Mouse (Mus musculus) testis, postnatal 10 days (tissue): ENCODE measurements around the gene Ankrd35.
"Not testable (repeated sequence)": the region's sequence is repeated elsewhere in the genome, so short reads cannot be mapped to it uniquely, and the experiment has no call there.

Experiments
- DNase-seq: peaks from one replicate; pipeline ENCODE4 v3.0.0; 2021; ENCODE audit warnings: low spot score

Gene Ankrd35

DNA sequence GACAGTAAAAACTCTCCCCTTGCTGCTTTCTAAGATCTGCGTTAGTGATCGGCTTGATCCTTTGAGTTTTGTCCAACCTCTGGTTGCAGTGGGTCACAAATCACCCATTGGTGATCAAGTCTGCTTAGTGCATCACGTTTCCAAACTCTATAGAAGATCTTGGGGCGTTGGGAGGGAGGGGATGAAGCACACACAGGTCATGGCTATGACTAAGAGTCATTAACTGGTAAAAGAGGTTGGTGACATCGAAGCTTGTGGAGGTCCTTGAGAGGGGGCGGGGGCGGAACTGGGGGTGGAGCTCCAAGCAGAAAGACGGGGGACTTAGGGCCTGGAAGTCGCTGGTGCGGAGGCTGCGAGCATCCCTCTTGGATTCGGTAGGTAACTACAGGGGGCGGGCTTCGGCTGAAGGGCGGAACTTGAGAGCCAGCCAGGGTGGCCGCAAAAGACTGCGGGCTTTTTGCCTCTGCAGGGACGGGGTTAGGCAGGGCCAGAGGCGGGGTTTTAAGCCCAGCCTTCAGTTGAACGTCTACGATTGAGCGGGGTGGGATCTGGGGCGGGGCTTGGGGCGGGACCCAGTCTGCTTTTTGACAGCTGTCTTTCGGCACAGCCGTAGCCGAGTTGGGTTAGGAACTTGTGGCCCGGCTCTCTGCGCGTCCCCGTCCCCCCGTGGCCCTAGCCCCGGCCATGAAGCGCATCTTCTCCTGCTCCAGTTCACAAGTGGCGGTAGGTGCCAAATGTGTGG is at the start of gene Ankrd35:
Ankrd35 (plus strand) TSS at position 405 of the 742 bp plus-strand sequence.
- DNase-seq: peak; percentile 83

DNA sequence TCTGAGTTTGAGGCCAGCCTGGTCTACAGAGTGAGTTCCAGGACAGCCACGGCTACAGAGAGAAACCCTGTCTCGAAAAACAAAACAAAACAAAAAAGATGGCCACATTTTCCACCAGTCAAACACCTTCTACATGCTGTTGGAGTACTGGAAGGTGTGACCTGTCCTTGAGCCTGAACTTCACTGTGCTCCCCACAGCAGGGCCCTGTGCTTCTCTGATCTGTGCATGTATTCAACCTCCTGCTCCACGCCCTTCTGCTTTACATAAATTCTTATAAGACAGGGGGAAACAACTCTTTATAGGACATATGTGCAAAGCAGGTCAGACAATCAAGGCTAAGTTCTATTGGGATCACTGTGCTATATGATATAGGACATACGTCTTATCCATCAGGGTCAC is 46.7 kb upstream of the Ankrd35 start:
- DNase-seq: no peak

DNA sequence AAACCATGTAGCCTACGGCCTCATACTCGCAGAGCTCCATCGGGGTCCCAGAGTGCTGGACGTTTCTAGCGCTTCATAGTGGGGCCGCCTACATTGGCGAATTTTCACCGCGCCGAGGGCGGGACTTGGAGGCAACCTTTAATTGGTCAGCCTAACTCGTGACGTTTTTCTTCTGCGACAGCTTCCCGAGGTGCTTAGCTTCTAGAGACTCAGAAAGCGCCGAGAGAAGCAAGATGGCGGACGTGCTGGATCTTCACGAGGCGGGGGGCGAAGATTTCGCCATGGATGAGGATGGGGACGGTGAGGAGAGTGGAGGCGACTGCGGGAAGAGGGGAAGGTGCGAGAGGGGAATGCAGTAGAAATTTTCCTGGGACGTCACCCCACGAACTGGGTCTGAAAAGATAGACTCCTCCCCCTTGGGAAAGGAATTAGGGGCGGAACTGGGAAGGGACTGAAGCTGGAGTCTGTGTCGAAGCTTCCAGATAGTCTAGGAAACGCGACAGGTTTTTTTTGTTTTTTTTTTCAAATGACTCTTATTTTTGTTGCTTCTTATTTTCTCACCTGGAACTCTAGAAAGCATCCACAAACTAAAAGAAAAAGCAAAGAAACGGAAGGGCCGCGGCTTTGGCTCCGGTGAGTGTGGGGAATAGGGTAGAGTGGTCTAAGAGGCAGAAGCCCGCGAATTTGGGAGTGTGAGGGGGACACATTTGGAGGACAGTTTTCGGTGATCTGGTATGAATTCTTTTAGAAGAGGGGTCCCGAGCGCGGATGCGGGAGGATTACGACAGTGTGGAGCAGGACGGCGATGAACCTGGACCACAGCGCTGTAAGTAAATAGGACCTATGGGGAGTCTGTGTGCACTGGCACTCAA is 40.0 kb upstream of the Ankrd35 start, which contains the start of gene Rbm8a:
Rbm8a (plus strand) TSS at position 205 of the 872 bp plus-strand sequence.
- peak; percentile 95 for DNase-seq

DNA sequence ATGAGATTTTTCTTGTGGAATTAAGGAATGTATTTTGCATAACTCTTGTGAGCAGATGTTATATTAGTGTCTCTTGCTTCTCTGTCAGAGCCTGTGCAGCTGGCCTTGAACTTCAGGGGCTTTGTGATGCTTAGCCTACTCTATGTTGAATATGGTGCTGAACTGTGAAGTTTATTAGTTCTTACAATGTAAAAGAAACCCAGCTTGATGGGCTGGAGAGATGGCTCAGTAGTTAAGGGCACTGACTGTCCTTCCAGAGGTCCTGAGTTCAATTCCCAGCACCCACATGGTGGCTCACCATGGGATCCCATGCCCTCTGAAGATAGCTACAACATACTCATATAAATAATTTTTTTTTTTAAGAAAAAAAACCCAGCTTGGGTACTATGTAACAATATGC is 37.9 kb upstream of the Ankrd35 start:
- no peak for DNase-seq

DNA sequence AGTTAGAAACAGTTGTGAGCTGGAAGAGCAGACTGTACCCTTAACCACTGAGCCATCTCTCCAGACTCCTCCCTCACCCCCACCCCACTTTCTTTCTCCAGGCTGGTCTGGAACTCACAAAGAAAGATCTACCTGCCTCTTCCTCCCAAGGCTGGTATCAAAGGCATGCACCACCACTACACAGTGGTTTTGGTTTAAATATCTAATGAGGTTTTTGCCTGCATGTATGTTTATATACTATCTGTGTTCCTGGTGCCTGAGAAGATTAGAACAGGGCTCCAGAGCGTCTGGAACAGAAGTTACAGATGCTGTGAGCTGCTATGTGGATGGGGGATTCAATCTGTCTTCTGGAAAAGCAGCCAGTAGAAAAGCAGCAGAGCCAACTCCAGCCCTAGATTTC is 35.9 kb upstream of the Ankrd35 start:
- no peak for DNase-seq

DNA sequence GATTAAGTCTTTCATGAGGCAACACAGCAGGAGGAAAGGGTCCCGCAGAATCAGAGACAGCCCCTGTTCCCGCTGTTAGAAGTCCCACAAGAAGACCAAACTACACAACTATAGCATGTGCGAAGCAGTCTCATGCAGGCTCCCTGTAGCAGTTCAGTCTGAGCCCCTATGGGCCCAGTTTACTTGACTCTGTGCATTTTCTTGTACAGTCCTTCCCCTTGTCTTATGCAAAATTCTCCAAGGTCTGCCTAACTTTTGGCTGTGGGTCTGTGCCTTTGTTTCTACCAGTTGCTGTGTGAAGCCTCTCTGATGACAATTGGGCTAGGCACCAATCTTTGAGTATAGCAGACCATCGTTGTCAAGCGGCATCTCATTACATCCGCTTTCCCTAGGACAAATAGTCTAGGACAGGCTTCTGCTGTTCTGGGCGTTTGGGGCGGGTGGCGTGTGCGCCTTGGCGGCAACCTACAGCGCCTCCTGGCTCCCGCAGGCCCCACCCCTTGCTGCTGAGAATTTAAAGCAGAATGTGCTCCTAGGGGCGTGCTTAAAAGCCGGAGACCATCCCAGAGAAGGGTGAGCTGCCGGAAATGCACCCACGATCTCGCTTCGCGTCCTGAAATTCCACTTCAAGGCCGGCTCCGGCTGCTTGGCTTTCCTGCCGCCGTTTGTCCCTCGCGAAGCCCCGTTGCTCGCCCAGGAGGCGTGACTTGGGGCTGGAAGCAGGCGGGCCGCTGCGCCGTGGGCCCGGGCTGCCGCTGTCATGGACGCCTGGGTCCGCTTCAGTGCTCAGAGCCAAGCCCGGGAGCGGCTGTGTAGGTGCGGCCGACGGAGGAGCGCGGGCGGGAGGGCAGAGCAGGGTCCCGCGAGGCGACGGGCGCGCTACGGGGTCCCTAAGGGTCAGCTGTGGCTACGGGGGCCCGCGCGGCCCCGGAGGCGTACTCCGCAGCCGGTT is 34.7 kb upstream of the Ankrd35 start, which contains the start of the genes Pex11b and Gm42957:
Pex11b (plus strand) TSS at position 449 of the 952 bp plus-strand sequence.
Gm42957 (plus strand) TSS at position 547 of the 952 bp plus-strand sequence.
- DNase-seq: peak; percentile 91

DNA sequence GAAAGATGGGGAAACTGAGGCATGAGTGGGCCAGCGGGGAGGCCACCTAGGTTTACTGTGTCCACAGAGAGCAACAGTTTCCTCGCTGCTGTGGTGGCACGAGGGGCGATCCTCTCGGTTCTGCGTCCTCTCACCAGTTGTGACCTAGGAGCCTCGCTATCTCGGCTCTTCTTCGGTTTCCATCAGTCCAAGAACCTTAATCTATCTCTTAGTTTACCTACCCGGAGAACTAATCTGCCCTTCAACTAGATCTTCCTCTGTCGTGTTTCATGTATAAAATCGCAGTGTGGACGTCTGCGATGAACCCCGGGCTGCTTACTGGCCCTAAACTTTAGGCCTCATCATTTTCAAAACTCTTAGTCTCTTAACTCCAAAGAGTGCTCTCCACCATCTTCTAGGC is 34.0 kb upstream of the Ankrd35 start:
- no peak for DNase-seq

DNA sequence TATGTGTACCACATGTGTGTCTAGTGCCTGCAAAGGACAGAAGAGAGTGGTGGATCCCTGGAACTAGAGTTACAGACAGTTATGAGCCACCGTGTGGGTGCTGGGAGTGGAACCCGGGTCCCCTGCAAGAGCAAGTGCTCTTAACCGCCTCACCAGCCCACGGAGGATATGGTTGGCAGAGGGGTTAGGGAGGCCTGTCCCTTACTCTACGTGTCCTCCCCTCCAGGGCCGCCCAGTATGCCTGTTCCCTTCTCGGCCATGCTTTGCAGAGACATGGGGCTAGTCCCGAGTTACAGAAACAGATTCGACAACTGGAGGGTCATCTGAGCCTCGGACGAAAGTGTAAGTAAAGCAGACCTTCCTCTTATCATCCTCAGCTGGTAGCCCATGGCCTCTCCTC is 33.5 kb upstream of the Ankrd35 start:
- DNase-seq: peak; percentile 48

DNA sequence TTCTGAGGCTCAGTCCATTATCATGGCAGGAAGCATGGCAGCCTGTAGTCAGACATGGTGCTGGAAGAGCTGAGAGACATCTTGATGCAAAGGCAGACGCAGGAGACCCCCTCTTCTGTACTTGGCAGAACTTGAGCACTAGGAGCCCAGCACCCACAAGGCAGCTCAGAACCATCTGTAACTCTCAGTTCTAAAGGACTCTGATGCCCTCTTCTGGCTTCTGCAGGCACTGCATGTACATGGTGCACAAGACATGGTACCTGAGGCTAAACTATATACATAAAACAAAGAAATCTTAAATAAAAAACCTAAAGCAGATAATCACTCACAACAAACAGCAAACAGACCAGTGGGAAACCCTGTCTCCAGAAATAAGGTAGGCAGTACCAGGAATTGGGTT is 30.7 kb upstream of the Ankrd35 start:
- peak; percentile 74 for DNase-seq

DNA sequence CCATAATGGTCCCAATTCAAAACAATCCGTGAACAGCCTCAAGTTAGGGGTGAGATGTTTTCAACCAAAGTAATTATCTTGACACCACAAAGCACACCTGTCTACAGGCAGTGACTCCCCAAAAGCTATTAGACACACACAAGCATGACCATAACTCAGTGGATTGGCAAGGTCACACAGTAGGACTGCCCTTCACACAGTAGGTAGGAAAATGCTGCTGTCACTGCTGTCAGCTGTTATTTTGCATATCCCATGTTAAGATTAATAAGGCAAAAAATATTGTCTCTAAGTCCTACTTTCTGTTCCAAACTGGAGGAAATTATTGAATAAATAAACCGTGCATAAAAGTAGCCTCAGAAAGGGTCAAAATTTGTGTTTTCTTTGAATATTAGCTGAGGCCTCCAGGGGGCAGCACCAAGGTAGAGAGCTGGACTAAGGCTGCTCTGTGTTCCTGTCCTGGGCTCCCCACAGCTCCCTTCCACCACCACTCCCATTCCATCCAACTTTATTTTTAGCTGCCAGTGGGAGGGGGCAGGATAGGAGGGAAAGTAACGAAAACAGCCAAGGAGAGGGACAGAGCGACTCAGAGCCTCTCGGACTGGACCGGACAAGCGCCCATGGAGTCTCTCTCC is 24.8 kb upstream of the Ankrd35 start, which contains the start of gene Itga10:
Itga10 (plus strand) TSS at position 567 of the 632 bp plus-strand sequence.
- DNase-seq: peak; percentile 77

DNA sequence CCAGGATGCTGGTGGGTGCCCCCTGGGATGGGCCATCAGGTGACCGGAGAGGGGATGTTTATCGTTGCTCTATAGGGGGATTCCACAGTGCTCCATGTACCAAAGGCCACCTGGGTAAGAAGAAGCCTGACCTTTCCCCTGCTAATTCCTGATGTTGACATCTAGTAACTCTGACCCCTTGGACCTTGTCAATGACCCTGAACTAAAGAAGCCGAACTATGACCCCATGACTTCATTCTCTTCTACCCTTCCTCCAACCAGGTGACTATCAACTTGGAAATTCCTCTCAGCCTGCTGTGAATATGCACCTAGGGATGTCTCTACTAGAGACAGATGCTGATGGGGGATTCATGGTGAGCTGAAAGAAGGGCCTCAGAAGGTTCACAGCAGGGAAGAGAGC is 22.6 kb upstream of the Ankrd35 start:
- DNase-seq: no peak

DNA sequence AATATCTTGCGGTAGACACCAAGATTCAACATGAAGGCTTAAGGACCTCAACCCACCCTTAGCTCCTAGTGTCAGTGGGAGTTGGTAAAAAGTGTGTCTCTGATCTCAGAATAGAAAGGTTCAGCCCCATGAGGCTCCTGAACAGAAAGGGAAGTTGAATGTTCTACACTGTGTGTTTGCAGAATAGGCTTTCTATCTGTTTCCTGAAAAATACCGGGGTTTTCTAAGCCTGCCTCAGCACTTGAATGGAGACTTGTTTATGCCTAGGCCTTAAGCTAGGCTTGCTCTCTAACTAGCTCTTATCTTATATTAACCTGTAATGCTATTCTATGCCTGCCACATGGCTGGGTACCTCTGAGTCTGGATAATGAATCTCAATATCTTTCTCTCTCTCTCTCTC is 9.0 kb upstream of the Ankrd35 start:
- no peak for DNase-seq

DNA sequence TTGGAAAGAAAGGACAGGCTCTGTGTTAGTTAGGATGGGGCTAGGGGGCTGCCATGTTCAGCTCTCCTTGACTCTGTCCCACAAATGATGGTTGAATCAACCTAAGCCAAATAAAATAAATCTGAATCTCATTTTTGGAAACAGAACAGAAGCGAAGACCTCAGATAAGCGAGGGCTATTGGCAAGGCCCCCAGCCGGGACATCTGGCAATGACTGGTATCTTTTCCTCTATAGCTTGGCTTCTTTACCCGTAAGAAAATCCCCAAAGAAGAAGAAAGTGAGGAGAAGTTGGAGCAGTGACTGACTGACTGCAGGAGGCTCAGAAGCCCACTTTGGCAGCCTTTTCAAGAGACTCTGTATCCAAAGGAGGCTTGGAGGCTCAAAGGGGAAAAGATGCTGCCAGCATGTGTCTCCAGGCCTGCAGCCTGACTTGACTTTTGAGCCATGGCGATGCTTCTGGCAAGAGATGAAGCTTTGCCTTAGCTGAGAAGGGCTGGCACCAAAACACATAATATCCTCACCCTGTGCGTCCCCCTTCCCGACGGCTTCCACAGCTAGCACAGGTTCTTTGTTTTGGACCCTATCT is 7.1 kb upstream of the Ankrd35 start:
- DNase-seq: no peak

DNA sequence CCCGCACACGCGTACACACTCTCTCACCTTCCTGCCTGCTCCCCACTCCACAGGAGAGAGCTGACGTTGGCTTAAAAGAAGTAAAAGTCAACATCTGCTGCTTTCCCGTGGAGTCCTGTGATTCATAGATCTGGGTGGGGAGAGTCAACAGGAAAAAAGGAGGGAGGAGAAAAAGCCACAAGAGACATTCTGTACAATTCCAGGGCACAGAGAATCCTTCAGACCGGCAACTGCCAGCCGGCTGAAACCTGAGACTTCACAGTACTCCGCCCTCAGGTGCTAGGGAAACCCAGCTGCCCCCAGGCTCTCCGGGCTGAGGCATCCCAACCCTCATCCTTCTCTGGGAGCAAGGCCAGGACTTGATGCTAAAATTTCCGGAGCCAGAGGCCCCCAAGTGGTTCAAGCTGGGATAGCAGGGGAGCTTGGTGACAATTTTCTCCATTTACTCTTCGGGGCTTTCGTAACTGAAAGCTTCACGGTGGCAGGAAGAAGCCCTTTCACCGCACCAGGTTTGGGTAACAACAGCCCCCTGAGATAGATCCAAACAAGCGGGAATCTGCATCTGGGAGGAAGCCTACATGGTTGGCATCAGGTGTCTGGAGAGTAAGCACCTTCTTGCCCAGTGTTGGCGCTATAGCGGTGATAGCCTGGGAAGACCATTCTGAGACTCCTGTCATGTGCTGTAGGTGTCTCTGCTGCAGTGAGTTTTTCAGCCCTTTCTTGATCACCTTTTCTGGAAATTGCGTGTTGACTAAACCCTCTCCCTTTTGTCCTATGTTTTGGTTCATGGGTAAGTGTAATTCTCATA is 6.3 kb upstream of the Ankrd35 start:
- DNase-seq: peak; percentile 89

DNA sequence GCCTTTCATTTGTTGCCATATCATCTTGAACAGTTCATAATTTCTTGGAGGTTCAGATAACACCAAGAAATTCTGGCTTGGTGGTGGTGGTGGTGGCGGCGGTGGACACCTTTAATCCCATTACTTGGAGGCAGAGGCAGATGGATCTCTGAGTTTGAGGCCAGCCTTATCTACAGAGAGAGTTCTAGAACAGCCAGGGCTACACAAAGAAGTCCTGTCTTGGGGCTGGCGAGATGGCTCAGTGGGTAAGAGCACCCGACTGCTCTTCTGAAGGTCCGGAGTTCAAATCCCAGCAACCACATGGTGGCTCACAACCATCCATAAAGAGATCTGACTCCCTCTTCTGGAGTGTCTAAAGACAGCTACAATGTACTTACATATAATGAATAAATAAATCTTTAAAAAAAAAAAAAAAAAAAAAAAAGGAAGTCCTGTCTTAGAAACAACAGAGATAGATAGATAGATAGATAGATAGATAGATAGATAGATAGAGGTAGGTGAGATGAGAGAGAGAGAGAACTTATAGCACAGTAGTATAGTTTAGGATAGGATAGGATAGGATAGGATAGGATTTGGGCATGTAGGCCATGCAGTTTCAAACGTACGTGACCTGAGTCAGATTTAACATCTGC is 4.1 kb upstream of the Ankrd35 start:
- DNase-seq: not testable (repeated sequence)

DNA sequence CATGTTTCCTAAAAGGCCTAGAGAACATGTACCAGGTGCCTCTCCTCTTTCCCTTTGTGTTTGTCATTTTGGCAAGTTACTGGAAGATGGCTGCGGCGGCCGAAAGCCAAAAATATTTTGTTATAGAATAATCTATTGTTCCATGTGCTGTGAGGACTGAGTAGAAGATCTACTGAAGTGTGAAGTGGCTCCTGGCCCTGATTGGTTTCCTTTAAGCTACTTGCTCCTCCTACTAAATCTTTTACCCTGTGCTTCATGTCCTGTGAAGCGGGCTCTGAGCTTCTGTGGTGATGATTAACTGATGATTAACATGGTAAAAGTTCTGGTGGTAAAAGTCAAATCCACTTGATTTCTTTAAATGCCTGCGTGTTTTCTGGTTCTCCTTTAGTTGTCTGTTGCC is 3.0 kb upstream of the Ankrd35 start:
- DNase-seq: no peak

DNA sequence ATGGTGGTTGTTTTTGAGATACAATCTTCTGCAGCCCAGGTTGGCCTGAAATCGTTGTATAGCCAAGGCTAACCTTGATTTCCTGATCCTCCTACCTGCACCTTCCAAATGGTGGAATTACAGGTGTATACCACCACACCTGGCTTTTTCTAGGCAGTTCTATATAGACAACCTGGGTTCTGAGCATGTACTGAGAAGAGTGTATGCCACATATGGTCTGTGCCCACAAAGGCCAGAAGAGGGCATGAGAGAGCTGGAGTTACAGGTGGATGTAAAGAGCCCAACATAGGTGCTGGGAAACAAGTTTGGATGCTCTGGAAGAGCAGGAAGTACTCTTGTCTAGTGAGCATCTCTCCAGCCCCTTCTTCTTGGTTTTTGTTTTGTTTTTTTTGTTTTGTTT is 2.6 kb upstream of the Ankrd35 start:
- DNase-seq: no peak

DNA sequence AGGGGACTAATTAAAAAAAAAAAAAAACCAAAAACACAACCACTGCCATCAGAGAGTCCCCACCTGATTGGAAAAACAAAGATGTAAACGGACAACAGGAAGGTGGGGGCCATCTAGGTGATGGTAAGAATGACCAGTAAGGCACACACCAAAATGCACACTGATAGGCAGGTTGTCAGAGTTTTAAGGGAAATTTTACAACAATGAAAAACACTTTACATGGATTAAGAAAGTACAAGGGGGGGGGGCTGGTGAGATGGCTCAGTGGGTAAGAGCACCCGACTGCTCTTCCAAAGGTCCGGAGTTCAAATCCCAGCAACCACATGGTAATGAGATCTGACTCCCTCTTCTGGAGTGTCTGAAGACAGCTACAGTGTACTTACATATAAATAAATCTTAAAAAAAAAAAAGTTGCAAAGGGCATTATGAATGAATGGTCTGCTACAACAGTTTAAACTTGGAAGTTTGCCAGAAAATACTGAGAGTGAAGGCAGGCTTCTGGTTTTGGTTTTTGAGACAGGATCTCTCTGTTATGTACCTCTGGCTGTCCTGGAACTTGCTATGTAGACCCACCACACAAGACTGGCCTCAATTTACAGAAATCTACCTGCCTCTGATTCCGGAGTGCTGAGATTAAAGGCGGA is 1.4 kb upstream of the Ankrd35 start:
- no peak for DNase-seq

DNA sequence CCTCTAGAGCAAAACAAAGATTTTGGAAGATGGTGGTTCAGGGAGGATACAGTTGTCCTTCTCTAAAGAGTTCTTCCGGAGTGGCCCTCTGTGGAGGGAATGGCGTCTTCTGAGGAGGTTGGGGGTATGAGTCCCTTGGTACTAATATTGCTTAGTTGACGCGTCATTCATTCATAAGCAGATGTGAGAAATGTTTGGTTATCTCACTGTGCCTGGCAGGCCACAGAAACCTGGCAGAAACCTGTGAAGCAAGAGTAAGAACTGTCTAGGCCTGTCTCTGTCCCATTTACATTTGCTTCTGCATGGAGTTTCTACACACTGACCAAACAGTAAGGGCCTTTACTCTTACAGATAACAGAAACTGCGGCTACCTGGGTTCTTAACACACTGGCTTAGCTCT is 1.6 kb downstream of the Ankrd35 start:
- no peak for DNase-seq
